Mouse (Mus musculus) kidney, embryonic 16.5 days (tissue): ENCODE data around the gene H60b. TPM values are rescaled to one million over a fixed set of nuclear protein-coding genes. Genes with fewer than 3 reads are reported as not detected.
"Not testable (repeated sequence)": the region's sequence is repeated elsewhere in the genome, so short reads cannot be mapped to it uniquely, and the experiment has no call there.

ENCODE experiments used
- ATAC-seq: fragments of 200-750 bp; cut with Nextera tagmentation; 2 replicates; pipeline ENCODE4 v1.8.0; 2017; ENCODE audit warnings: moderate TSS enrichment; ENCODE audit not compliant: low FRiP score, low TSS enrichment
- H3K27ac ChIP-seq: fragments of 300-500 bp; sonication (generic); 2 replicates; pipeline ENCODE4 v1.5.1; 2014; ENCODE audit warnings: low read length
- H3K27me3 ChIP-seq: fragments of 300-500 bp; sonication (generic); 2 replicates; pipeline ENCODE4 v1.6.1; 2014; ENCODE audit warnings: low read length, control low read depth, mixed read lengths; ENCODE audit not compliant: insufficient read depth
- H3K36me3 ChIP-seq: fragments of 300-500 bp; sonication (generic); 2 replicates; pipeline ENCODE4 v1.6.1; 2014; ENCODE audit warnings: low read length, control low read depth, mixed read lengths; ENCODE audit not compliant: insufficient read depth
- H3K4me1 ChIP-seq: fragments of 300-500 bp; sonication (generic); 2 replicates; pipeline ENCODE4 v1.6.1; 2014; ENCODE audit warnings: low read length, control low read depth, mixed read lengths; ENCODE audit not compliant: insufficient read depth
- H3K4me2 ChIP-seq: fragments of 300-500 bp; sonication (generic); replicated peaks from 2 replicates; pipeline ENCODE4 v1.6.1; 2014; ENCODE audit warnings: low read depth, low read length
- H3K4me3 ChIP-seq: fragments of 300-500 bp; sonication (generic); 2 replicates; pipeline ENCODE4 v1.5.1; 2014; ENCODE audit warnings: mild to moderate bottlenecking, low read length
- H3K9ac ChIP-seq: fragments of 300-500 bp; sonication (generic); replicated peaks from 2 replicates; pipeline ENCODE4 v1.6.1; 2014; ENCODE audit warnings: low read length
- H3K9me3 ChIP-seq: fragments of 300-500 bp; sonication (generic); 2 replicates; pipeline ENCODE4 v1.6.1; 2016; ENCODE audit warnings: low read length, control low read depth
- WGBS: fragments of 180-500 bp; shearing (Covaris S2); extraction: QIAGEN DNeasy Blood & Tissue Kit; methylation state at CpG from one replicate; pipeline ENCODE4 v1.1.7; 2014; 5-methylcytosine and 5-hydroxymethylcytosine counted together
- polyA plus RNA-seq: library from polyadenylated mRNA; unstranded; fragments of >200 nt; fragmentation: Nextera tagmentation; extraction: Ambion mirVana; gene quantifications from 2 replicates; pipeline ENCODE4 v1.2.1, GENCODE M21; 2015

H60b gene
- polyA plus RNA-seq, 1 experiment from 2014 or later, result 1.5 TPM

- H3K9me3 ChIP-seq, H3K36me3 ChIP-seq, H3K4me1 ChIP-seq, H3K27me3 ChIP-seq, H3K27ac ChIP-seq: not testable (repeated sequence)
- peak overlapping the region; percentile 57 for H3K4me3 ChIP-seq
- WGBS, result 2% methylated on average over 37 of the region's 37 CpGs
- peak overlapping the region; percentile 91 for H3K4me2 ChIP-seq
- peak overlapping the region; percentile 61 for H3K9ac ChIP-seq
- peak; percentile 72; the same call in 1 of the 2 replicates for ATAC-seq
Measured at GRCm38 (mm10) chr10:22272914-22273683, 114.7 kb downstream of the H60b start.

- Histone ChIP-seq H3K9me3 (no peaks in the 10 kb centered on the region), H3K4me2 (peak overlapping the region; percentile 91), H3K9ac (peak overlapping the region; percentile 61), H3K4me1 (no peaks in the 10 kb centered on the region), H3K27me3 (no peaks in the 10 kb centered on the region), H3K36me3 (no peaks in the 10 kb centered on the region), H3K27ac (no peak overlapping the region), H3K4me3 (peak overlapping the region; percentile 57)
- WGBS, result under 1% methylated on average over 41 of the region's 41 CpGs
- no peak; the same call in 1 of the 2 replicates for ATAC-seq
Measured at GRCm38 (mm10) chr10:22273684-22274305, 115.4 kb downstream of the H60b start.

- ATAC-seq, result 0 out of 2 replicates have a peak, but pooled peaks have one; percentile 44
- H3K4me1 ChIP-seq, result no peaks in the 10 kb centered on the region
- no peaks in the 10 kb centered on the region for H3K27me3 ChIP-seq
- peak overlapping the region; percentile 57 for H3K4me3 ChIP-seq
- no peaks in the 10 kb centered on the region for H3K9me3 ChIP-seq
- H3K27ac ChIP-seq, result no peak overlapping the region
- peak overlapping the region; percentile 61; the same call in 1 of the 2 replicates for H3K9ac ChIP-seq
- H3K36me3 ChIP-seq, result no peaks in the 10 kb centered on the region
- 10% methylated on average over 19 of the region's 19 CpGs for WGBS
- H3K4me2 ChIP-seq, result peak overlapping the region; percentile 91
Measured at GRCm38 (mm10) chr10:22274445-22275057, 116.2 kb downstream of the H60b start.

GRCm38 (mm10) chr10:22278468-22278867 is 120.1 kb downstream of the H60b start:
- not testable (repeated sequence) for H3K9ac ChIP-seq, ATAC-seq, H3K36me3 ChIP-seq, H3K4me2 ChIP-seq, H3K4me1 ChIP-seq, H3K9me3 ChIP-seq, H3K27ac ChIP-seq, H3K27me3 ChIP-seq, H3K4me3 ChIP-seq
- whole genome bisulfite sequencing, result 88% methylated on average over 2 of the region's 2 CpGs

- 0 out of 2 replicates have a peak, but pooled peaks cover 3% of the 10 kb centered on the region for H3K36me3 ChIP-seq
- ATAC-seq, result no peak
Measured at GRCm38 (mm10) chr10:22282816-22283215, 124.4 kb downstream of the H60b start.

GRCm38 (mm10) chr10:22295676-22296075 is 137.3 kb downstream of the H60b start:
- Histone ChIP-seq H3K4me3 (no peak overlapping the region), H3K27ac (no peak overlapping the region), H3K9me3 (no peaks in the 10 kb centered on the region), H3K9ac (no peak overlapping the region), H3K4me2 (no peak overlapping the region), H3K4me1 (no peaks in the 10 kb centered on the region), H3K36me3 (no peaks in the 10 kb centered on the region), H3K27me3 (no peaks in the 10 kb centered on the region)
- 50% methylated on average over 1 of the region's 1 CpGs for WGBS
- no peak for ATAC-seq

More at GRCm38 (mm10) chr10:22282816-22283215, 124.4 kb downstream of the H60b start:
- Histone ChIP-seq H3K4me2 (no peak overlapping the region), H3K9ac (no peak overlapping the region), H3K27ac (no peak overlapping the region), H3K4me3 (no peak overlapping the region), H3K27me3 (peaks cover 4% of the 10 kb centered on the region; the same call in 1 of the 2 replicates), H3K4me1 (no peaks in the 10 kb centered on the region), H3K9me3 (no peaks in the 10 kb centered on the region)
- WGBS, result 48% methylated on average over 6 of the region's 6 CpGs

- no peak overlapping the region for H3K9ac ChIP-seq
- H3K4me3 ChIP-seq, result no peak overlapping the region
- H3K4me1 ChIP-seq, result no peaks in the 10 kb centered on the region
- WGBS, result 64% methylated on average over 5 of the region's 5 CpGs
- H3K27ac ChIP-seq, result no peak overlapping the region
- no peak for ATAC-seq
- H3K4me2 ChIP-seq, result no peak overlapping the region
- no peaks in the 10 kb centered on the region for H3K36me3 ChIP-seq
- H3K9me3 ChIP-seq, result no peaks in the 10 kb centered on the region
- H3K27me3 ChIP-seq, result no peaks in the 10 kb centered on the region
Measured at GRCm38 (mm10) chr10:22297033-22297762, 138.8 kb downstream of the H60b start.

GRCm38 (mm10) chr10:22297766-22298461 is 139.5 kb downstream of the H60b start:
- Histone ChIP-seq H3K36me3 (no peaks in the 10 kb centered on the region), H3K4me1 (no peaks in the 10 kb centered on the region), H3K4me3 (no peak overlapping the region), H3K9ac (no peak overlapping the region), H3K27me3 (no peaks in the 10 kb centered on the region), H3K27ac (no peak overlapping the region), H3K9me3 (no peaks in the 10 kb centered on the region), H3K4me2 (no peak overlapping the region)
- 49% methylated on average over 8 of the region's 8 CpGs for WGBS
- ATAC-seq, result no peak

- Histone ChIP-seq H3K27ac (no peak overlapping the region), H3K27me3 (no peaks in the 10 kb centered on the region), H3K9me3 (no peaks in the 10 kb centered on the region), H3K36me3 (no peaks in the 10 kb centered on the region), H3K4me1 (no peaks in the 10 kb centered on the region), H3K9ac (no peak overlapping the region), H3K4me3 (no peak overlapping the region), H3K4me2 (no peak overlapping the region)
- 83% methylated on average over 2 of the region's 2 CpGs for WGBS
- no peak for ATAC-seq
Measured at GRCm38 (mm10) chr10:22299324-22299723, 140.9 kb downstream of the H60b start.
